Mouse (Mus musculus): ENCODE measurements around the gene Gm9887. TPM values are rescaled to one million over a fixed set of nuclear protein-coding genes. Genes with fewer than 3 reads are reported as not detected.
A peak's percentile ranks its signal among the peaks of the same experiment; 100 is the strongest.

Gm9887 gene
- 0.23 and 0.28 TPM in 2 replicates for polyA plus RNA-seq (2012)

DNA sequence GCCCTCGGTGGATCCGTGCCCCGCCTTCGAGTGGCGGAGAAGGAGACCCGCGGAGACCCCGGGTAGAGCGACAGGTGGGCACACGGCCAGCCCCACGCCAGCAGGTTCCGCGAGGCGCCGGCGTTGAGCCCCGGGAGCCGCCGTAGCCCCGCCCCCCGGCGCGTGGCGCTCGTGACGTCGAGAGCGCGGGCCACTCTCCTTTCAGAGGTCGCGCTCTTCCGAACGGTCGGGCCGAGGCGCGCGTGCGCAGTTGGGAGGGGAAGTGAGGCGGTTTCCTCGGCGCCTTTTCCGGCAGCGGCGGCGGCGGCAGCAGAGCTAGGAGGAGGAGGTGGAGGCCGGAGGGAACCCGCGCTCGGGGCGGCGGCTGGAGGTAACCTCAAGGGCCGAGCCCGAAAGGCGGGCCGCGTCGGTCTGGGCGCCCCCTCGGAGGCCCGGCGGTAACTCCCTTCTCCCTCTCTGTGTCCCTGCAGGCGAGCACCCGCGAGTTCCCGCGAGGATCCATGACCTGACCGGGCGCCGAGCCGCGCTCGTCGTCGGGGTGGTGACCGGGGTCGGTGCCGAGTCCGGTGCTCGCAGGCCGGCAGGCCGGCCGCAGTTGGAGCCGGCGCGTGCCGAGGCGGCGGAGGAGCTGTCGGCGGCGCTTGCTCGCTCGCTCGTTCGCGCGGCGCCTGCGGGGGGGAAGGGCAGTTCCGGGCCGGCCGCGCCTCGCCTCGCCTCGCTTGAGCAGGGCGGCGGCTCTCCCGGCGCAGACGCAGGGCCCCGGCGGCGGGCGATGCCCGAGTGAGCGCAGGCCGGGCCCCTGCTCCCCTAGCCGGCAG is at the start of gene Gm9887, which contains the start of gene Arf6:
Gm9887 (minus strand) TSS at position 605 of the 818 bp plus-strand sequence.
Arf6 (plus strand) TSS at position 297 of the 818 bp plus-strand sequence.
- TF ChIP-seq GATA1 (IDR thresholded peaks at IDR 0.05; ENCODE audit: low read length), result no peak
- TF ChIP-seq TAL1 (IDR thresholded peaks at IDR 0.05; ENCODE audit: low read length), result no peak
- Histone ChIP-seq H3K4me1 (ENCODE audit: control insufficient read depth) (peaks cover 40% of the 10 kb centered on the region), H3K4me3 (replicated peaks) (peak within 1 kb of the TSS; percentile 79), H3K27me3 (ENCODE audit: control insufficient read depth) (no peaks in the 10 kb centered on the region), H3K9me3 (ENCODE audit: control insufficient read depth, low read length) (no peaks in the 10 kb centered on the region), H3K36me3 (ENCODE audit: control insufficient read depth) (peaks cover 43% of the 10 kb centered on the region)

DNA sequence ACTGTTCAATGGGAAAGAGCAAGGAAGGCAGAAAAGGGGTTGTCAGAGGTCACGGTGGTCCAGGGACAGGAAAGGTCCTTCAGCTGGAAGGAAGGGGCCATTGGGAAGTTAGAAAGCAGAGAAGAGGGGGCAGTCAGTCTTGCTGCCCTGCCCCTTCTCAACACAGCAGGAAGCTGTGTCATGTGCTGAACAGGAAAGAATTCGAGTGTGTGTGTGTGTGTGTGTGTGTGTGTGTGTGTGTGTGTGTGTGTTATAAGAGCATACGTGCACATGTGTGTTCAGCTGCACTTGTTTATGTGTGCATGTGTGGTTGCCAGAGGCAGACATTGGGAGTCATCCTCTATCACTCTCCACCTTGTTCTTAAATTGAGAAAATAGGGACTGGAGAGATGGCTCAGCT is 48.5 kb upstream of the Gm9887 start:
- no peak overlapping the region for H3K4me3 ChIP-seq (replicated peaks)
- no peaks in the 10 kb centered on the region for H3K9me3 ChIP-seq (ENCODE audit: control insufficient read depth, low read length)
- H3K4me1 ChIP-seq (ENCODE audit: control insufficient read depth), result no peaks in the 10 kb centered on the region
- TF ChIP-seq GATA1 (IDR thresholded peaks at IDR 0.05; ENCODE audit: low read length), result no peak
- TF ChIP-seq TAL1 (IDR thresholded peaks at IDR 0.05; ENCODE audit: low read length), result no peak
- no peaks in the 10 kb centered on the region for H3K27me3 ChIP-seq (ENCODE audit: control insufficient read depth)
- no peaks in the 10 kb centered on the region for H3K36me3 ChIP-seq (ENCODE audit: control insufficient read depth)

DNA sequence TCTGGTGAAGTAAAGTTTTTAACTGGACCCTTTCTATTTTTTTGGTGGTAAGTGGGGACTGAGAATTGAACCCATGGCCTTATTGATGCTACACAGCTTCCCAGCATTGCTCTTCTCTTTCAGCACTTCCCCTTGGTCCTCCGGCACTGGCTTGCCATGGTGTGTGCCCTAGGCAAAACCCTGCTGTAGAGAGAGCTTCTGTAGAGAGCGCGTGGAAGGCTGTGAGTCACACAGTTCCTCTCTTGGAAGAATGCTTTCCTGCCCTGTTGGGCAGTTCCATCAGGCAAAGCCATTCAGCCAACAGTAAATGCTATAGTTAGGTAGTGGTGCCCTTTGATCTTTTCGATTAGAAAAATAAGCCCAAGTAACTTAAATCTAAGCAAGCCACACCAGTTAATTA is 47.3 kb upstream of the Gm9887 start:
- Histone ChIP-seq H3K4me3 (replicated peaks) (no peak overlapping the region), H3K4me1 (ENCODE audit: control insufficient read depth) (no peaks in the 10 kb centered on the region)
- TF ChIP-seq GATA1 (IDR thresholded peaks at IDR 0.05; ENCODE audit: low read length), result no peak
- TF ChIP-seq TAL1 (IDR thresholded peaks at IDR 0.05; ENCODE audit: low read length), result no peak

DNA sequence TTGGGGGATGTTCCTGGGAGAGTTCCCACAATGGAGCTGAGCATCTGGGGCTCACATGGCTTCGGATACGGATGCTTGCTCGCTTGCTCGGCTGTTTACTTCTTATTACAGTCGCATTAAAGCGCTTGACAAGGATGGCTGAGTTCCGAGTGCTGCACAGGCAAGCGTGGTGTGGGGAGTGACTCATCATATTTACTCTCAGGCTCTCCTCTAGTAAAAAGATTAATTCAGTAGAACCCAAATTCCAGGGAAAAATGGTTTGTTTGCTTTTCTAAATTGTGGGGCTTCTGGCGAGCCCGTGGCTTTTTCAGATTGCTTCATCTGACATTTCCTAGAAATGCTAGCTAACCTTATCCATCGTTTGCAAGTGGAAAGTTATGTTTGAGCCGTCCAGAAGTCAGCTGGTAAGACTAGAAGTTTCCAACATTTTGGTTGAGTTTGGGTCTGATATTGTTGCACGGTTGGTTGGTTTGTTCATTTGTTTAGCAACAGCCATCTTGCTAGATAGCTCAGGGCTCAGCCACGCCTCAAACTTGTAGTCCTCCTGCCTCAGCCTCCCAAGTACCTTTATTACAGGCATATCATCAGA is 46.9 kb upstream of the Gm9887 start:
- Histone ChIP-seq H3K27me3 (ENCODE audit: control insufficient read depth) (no peaks in the 10 kb centered on the region), H3K4me3 (replicated peaks) (no peak overlapping the region), H3K4me1 (ENCODE audit: control insufficient read depth) (no peaks in the 10 kb centered on the region), H3K9me3 (ENCODE audit: control insufficient read depth, low read length) (no peaks in the 10 kb centered on the region), H3K36me3 (ENCODE audit: control insufficient read depth) (no peaks in the 10 kb centered on the region)
- no peak for TF ChIP-seq GATA1 (IDR thresholded peaks at IDR 0.05; ENCODE audit: low read length)
- no peak for TF ChIP-seq TAL1 (IDR thresholded peaks at IDR 0.05; ENCODE audit: low read length)

More for the DNA sequence above, 47.3 kb upstream of the Gm9887 start:
- H3K36me3 ChIP-seq (ENCODE audit: control insufficient read depth), result no peaks in the 10 kb centered on the region
- no peaks in the 10 kb centered on the region for H3K9me3 ChIP-seq (ENCODE audit: control insufficient read depth, low read length)
- no peaks in the 10 kb centered on the region for H3K27me3 ChIP-seq (ENCODE audit: control insufficient read depth)

DNA sequence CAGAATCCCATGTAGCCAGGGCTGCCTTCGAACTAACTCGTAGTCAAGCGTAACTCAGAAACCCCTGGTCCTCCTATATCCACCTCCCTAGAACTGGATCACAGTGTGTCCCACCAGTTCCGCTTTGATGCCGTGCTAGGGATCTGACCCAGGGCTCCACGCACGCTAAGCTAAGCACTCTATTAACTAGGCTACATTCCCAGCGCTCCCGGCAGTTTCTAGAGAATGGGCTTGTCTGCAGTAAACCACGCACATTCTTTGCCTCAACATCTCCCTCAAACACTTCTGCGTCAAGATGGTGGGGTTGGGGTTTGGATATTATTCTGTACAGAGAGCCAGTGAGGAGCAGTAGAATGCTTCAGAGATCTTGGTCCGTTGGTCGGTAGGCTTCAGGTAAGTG is 46.3 kb upstream of the Gm9887 start:
- Histone ChIP-seq H3K27me3 (ENCODE audit: control insufficient read depth) (no peaks in the 10 kb centered on the region), H3K9me3 (ENCODE audit: control insufficient read depth, low read length) (no peaks in the 10 kb centered on the region), H3K4me3 (replicated peaks) (no peak overlapping the region), H3K4me1 (ENCODE audit: control insufficient read depth) (no peaks in the 10 kb centered on the region), H3K36me3 (ENCODE audit: control insufficient read depth) (no peaks in the 10 kb centered on the region)
- TF ChIP-seq TAL1 (IDR thresholded peaks at IDR 0.05; ENCODE audit: low read length), result no peak
- TF ChIP-seq GATA1 (IDR thresholded peaks at IDR 0.05; ENCODE audit: low read length), result no peak

DNA sequence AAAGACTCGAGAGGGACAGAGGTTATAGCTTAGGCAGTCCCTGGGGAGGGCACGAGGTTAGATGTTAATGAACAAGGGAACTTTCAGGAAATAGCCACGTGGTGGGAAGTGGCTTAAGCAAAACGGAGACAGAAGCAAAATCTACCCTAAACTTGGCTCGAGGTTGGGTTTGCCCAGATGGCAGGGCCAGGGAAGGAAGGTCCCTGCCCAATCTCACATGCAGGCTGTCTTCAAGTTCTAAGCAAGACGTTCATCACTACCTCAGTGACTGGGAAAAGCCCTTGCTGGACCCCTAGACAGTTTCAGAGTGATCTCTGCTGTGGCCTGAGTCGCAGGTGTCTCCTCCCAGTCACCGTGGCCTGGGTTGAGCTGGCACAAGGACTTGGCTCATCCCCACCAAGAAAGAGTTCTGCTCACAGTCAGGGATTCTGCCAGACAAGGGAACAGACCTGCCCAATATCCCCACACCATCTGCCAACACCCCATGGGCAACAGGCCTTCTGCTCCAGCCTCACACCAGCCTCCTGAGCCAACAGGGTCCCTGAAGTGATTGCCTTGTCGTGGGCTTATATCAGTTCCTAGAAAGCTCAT is 45.5 kb upstream of the Gm9887 start:
- Histone ChIP-seq H3K9me3 (ENCODE audit: control insufficient read depth, low read length) (no peaks in the 10 kb centered on the region), H3K4me3 (replicated peaks) (no peak overlapping the region), H3K36me3 (ENCODE audit: control insufficient read depth) (no peaks in the 10 kb centered on the region), H3K27me3 (ENCODE audit: control insufficient read depth) (no peaks in the 10 kb centered on the region), H3K4me1 (ENCODE audit: control insufficient read depth) (no peaks in the 10 kb centered on the region)
- no peak for TF ChIP-seq TAL1 (IDR thresholded peaks at IDR 0.05; ENCODE audit: low read length)
- no peak for TF ChIP-seq GATA1 (IDR thresholded peaks at IDR 0.05; ENCODE audit: low read length)

DNA sequence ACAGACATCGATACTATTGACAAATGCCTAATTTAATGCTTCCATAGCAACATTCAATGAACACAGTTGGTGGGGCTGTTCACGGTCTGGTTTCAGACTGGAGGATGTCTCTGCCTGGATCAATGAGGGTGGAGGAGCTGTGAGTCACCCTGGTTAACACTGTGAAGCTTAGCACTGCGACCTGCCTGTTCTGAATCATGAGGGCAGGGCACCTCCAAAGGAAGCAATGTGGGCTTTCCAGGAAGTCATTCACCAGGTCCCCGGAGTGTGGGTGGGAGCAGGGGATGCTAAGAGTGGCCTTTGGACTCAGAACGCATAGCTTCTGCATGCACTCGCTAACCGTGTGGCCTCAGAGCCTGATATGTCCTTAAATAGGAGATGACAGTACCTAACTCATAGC is 44.5 kb upstream of the Gm9887 start:
- Histone ChIP-seq H3K9me3 (ENCODE audit: control insufficient read depth, low read length) (no peaks in the 10 kb centered on the region), H3K4me1 (ENCODE audit: control insufficient read depth) (no peaks in the 10 kb centered on the region), H3K4me3 (replicated peaks) (no peak overlapping the region), H3K36me3 (ENCODE audit: control insufficient read depth) (no peaks in the 10 kb centered on the region), H3K27me3 (ENCODE audit: control insufficient read depth) (no peaks in the 10 kb centered on the region)
- no peak for TF ChIP-seq GATA1 (IDR thresholded peaks at IDR 0.05; ENCODE audit: low read length)
- TF ChIP-seq TAL1 (IDR thresholded peaks at IDR 0.05; ENCODE audit: low read length), result no peak

DNA sequence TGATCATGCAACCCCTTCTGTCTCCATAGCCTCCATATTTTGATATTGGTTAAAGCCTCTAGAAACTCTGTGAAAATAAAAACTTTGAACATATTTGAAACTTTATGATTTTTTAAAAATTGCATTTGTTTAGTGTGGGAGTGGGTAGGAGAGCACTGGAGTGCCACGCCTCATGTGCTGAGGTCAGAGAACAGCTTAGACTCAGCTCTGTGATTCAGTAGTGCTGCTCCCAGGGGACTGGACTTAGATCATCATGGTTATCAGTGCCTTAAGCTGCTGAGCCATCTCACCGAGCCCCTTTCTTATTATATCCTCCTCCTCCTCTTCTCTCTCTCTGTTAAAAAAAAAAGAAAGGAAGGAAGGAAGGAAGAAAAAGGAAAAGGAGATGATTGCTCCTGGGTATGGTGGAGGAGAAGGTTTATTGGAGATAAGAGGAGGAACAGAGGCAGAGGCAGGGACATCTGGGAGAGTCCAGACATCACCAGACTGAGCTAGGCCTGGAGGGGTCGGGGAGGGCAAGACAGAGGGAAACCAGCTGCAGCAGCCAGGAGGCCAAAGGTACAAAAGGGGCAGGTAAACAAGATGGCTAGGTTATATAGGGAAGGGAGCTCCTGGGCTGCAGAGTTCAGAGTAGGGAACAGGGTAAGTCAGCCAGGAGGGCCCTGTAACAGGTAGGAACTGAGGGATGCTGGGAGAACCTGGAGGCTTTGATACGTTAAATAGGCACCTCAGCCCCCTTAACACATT is 42.7 kb upstream of the Gm9887 start:
- Histone ChIP-seq H3K4me1 (ENCODE audit: control insufficient read depth) (no peaks in the 10 kb centered on the region), H3K9me3 (ENCODE audit: control insufficient read depth, low read length) (no peaks in the 10 kb centered on the region), H3K36me3 (ENCODE audit: control insufficient read depth) (no peaks in the 10 kb centered on the region), H3K4me3 (replicated peaks) (no peak overlapping the region), H3K27me3 (ENCODE audit: control insufficient read depth) (no peaks in the 10 kb centered on the region)
- TF ChIP-seq GATA1 (IDR thresholded peaks at IDR 0.05; ENCODE audit: low read length), result no peak

DNA sequence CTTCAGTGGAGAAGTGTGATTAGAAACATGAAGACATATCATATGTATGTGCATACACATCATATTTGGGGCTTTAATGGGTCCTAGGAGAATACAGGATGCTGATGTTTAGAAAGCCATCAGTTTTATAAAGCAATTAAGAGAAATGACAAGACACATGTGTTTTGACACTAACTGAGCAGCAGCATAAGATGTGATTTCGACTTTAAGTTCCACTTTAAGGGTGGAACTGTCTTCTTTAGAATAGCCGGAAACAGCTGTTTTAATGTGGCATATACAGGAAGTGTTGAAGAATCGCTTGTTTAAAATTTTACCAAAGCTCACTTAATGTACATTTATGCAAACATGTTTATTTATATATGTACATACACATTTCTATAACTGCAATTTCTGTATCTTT is 41.0 kb upstream of the Gm9887 start:
- Histone ChIP-seq H3K9me3 (ENCODE audit: control insufficient read depth, low read length) (no peaks in the 10 kb centered on the region), H3K27me3 (ENCODE audit: control insufficient read depth) (no peaks in the 10 kb centered on the region), H3K4me3 (replicated peaks) (no peak overlapping the region), H3K4me1 (ENCODE audit: control insufficient read depth) (no peaks in the 10 kb centered on the region), H3K36me3 (ENCODE audit: control insufficient read depth) (no peaks in the 10 kb centered on the region)
- TF ChIP-seq GATA1 (IDR thresholded peaks at IDR 0.05; ENCODE audit: low read length) (no peak), TAL1 (IDR thresholded peaks at IDR 0.05; ENCODE audit: low read length) (no peak)
